Mouse (Mus musculus) left cerebral cortex, adult 9 months (tissue): ENCODE data around the gene Btnl2.
"Not testable (repeated sequence)": the region's sequence is repeated elsewhere in the genome, so short reads cannot be mapped to it uniquely, and the experiment has no call there.

Experiments
- DNase-seq, 2 experiments: peaks; one replicate each; pipeline ENCODE4 v3.0.0; 2022; ENCODE audit warnings: low spot score in 2 of 2

Gene Btnl2

DNA sequence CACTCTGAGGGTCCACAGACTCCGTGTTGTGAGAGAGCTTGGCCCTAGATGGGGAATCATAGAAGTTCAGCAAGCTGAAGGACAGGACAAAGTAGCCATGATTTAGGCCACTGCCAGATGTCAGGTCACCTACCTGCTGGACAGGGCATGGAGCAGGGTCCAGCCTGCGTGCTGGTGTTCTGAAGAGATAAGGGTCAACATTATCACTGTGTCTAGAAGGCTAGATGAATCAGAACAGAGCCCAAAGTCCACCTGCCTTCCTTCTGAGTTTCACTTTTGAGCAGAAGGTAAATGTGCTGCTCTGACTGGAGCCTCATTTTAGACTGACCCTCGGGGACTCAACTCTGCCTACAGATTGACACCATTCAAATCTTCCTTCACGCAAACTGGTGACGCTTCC lies at the start of gene Btnl2:
Btnl2 (plus strand) TSS at position 284 of the 400 bp plus-strand sequence.
- no peak for DNase-seq

DNA sequence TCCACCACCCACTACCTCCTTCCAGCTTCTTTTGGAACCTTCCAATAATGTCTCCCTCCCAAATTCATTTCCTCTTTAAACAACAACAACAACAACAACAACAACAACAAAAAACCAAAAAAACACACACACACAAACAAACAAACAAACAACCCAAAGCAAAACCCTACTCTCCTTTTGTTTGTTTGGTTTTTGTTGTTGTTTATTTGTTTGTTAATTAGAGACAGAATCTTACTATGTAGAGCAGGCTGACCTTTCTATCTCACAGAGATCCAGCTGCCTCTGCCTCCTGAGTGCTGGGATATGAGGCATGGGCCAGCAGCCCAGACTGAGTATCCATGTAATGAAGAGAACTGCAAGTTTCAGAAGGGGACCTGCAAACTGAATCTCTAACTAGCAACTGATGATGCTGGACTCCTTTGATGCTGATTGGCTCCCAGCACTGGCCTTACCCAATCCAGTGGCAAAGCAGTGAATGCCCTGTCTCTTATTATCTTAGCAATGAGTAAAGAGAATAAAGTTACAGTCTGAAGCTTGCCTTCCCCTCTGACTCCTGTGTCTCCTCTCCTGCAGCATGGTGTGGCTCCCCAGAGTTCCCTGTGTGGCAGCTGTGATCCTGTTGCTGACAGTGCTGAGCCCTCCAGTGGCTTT lies 49.1 kb upstream of the Btnl2 start, which contains the start of gene H2-Eb1:
H2-Eb1 (plus strand) TSS at position 488 of the 651 bp plus-strand sequence.
- peak; percentile 73 to 96 for DNase-seq

DNA sequence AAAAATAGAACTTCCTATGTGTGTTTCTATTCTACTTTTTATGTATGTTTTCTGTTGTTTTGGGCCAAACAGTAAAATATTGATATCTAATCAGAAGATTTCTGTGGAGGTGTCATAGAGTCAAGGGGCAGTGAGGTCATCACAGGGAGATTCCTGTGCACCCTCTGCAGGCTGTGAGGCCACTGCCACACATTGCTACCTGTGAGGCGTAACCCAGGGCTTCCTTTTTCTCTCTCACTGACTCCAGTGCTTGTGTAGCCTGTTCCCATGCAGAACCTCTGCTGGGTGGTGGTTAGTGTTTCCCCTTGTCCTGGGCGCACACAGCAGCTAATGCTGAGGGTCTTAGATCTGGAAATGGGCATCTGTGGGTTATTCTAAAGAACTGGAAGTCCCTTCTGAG lies 48.2 kb upstream of the Btnl2 start:
- no peak for DNase-seq

DNA sequence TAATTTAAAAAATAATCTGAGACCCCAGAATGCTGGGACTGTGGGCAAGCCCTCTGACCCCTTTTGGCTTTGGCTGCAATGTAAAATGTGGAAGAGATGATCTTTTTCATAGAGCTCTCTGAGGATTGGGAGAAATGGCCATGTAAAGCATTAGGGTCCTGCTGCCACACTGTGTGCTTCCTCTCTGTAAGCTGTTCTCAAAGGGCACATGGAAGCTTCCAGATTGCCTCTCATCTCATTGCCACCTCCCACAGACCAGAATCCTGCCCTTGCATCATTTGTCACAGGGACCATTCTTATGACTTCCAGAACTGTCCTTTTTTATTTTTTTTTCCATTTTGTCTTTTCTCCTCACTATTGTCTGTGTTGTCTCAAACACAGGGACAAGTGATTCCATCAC lies 47.4 kb upstream of the Btnl2 start:
- no peak for DNase-seq

DNA sequence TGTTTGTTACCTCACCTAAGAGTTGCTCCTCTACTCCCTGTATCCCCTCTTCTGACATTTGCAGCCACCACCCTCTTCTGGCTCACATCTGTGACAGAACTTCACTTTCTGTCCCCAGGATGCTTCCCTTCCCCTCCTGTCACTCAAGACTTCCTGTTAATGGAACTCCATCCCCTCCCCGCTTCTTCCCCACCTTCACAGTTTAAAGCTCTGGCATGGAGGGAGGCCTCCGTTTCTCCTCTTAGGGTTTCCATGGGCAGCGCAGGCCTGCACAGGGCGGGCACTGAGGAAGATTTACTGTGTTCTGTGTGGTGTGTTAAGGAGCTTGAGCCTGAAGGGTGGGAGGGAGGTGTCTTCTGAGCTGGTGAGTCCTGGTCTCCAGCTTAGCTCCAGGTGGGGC lies 46.5 kb upstream of the Btnl2 start:
- no peak for DNase-seq

DNA sequence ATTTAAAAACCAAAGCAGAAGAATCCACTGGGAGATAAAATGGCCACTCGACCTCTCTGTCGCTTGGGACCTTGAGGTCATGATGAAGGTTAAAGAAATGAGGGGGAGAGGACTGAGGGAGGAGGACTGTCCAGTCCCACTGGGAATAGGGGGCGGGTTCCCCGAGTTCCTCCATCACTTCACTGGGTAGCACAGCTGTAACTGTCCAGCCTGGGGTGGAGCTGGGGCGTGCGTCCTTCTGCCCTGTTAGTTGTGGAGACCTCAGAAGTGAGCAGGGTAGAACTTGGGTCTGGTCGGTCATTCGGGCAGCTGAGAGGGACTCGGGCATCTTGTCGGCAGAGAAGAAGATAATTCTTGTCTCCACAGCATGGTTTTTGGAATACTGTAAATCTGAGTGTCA lies 45.4 kb upstream of the Btnl2 start:
- no peak for DNase-seq

DNA sequence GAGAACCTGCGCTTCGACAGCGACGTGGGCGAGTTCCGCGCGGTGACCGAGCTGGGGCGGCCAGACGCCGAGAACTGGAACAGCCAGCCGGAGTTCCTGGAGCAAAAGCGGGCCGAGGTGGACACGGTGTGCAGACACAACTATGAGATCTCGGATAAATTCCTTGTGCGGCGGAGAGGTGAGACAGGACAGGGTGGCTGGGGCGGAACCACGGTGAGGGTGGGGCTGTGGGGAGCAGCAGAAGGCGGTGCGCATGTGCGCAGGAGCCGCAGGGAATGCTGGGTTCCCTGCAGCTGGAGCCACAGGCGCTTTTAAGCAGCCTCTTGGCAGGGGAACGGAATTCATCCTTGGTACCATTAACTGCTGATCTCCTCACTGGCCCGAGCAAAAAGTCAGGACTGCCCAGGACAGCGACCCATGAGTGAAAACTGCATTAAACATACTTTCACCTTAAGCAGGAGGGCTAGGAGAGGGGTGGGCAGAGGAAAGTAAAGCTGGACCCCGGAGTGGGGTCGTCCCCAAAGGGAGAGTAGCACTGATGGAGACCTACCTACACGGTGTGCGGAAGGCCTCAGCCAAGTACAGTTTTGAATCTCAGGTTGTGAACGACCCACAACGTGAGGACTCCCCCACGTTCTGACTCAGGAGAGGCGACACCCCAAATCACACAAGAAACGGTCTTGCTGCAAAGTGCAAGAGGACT lies 44.8 kb upstream of the Btnl2 start:
- peak in 1 of 2 experiments; percentile 64 for DNase-seq

DNA sequence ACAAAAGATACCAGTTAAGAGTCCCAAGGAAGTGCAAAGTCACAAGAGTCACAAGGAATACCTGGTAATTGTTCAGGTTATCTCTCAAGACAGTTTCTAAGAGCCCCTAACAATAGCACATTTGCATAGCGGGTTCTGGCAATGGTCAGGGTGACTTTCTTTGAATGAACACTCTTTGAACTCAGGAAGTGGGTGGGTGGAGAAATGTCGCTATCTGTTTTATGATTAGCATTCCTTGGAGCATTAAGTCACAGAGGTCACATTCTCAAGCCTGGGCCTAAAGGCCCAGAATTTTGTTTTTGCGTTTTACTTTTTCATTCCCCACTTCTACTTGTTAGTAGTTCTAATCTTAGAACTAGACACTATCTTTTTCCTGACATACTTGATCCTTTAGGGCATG lies 44.1 kb upstream of the Btnl2 start:
- DNase-seq: not testable (repeated sequence)

DNA sequence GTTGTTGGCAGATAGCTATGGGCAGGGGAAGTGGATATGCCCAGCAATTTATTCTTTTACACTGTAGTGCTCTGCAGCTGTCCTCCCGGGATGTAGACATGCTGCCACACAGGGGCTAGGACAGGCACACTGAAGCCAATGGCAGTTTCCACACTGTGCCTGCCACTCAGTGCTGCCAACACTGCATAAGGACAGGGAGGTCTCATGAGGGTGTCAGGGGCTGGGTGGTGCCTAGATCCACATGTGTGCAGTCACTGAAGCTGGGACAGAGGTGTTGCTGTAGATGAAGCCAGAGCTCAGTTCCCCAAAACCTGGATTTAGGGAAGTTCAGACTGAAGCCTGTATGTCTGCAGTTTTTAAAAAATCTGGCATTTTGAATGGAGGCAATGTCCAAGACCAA lies 42.4 kb upstream of the Btnl2 start:
- no peak for DNase-seq

DNA sequence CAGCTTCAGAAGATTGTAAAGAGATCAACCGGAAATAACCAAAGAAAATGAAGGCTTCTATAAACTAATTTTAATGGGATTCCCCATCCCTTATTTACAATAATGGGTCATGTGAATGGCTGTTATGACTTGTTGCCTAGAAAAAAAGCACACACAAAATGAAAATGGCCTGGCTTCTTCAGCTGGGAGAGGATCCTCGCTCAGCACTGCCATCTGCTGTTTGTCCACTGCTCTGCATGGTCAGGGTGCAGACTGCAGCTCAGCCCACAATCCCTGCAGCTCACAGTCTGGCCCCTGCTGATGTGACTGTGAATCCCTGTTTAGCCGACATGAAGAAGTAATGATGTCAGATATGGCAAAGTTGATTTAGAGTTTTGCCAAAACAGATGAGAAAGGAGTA lies 41.2 kb upstream of the Btnl2 start:
- peak in 1 of 2 experiments; percentile 72 for DNase-seq

DNA sequence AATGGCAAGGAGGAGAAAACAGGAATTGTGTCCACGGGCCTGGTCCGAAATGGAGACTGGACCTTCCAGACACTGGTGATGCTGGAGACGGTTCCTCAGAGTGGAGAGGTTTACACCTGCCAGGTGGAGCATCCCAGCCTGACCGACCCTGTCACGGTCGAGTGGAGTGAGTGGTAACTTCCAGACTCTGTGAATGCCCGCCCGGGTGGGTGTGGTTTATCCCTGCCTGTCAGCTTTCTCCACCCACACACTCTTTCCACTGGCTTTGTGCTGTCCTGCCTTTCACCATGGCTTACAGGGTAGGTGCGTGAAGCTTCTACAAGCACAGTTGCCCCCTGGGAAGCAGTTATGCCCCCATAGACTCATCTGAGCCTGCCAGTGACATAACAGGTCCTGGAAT lies 40.3 kb upstream of the Btnl2 start:
- DNase-seq: no peak

DNA sequence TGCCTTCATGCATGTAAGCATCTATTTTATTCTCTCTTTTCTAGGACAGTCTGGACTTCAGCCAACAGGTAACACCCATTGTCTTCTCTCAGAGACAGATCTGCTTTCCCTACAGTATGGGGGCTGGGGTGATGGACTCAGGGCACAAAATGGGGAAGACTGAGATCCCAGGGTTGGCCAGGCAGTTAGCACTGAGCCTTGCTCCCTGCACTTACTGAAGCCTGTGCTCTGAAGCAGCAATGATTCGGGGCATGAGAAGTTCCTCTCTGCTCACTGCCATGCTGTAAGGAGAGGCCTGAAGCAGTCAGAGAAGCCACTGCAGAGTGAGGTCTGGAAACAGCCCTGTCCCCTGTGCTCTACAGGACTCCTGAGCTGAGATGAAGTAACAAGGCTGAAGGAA lies 39.1 kb upstream of the Btnl2 start:
- no peak for DNase-seq

DNA sequence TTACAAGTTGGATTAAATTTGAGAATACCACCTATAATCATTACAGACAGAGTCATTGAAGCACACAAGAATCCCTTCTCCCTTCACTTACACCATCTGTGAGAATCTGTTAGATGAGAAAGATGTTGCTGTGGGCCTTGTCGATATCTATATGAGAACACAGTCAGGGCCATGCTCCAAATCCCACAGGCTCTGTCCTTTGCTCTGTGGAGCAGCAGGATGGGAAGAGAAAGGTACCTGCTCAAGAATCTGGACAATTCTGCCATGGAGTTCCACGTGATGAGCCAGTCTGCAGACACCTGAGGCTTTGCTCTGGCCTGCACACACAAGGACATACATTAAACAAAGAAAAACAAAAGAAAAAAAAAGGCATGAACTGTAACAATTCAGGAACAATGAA lies 37.9 kb upstream of the Btnl2 start:
- DNase-seq: no peak

DNA sequence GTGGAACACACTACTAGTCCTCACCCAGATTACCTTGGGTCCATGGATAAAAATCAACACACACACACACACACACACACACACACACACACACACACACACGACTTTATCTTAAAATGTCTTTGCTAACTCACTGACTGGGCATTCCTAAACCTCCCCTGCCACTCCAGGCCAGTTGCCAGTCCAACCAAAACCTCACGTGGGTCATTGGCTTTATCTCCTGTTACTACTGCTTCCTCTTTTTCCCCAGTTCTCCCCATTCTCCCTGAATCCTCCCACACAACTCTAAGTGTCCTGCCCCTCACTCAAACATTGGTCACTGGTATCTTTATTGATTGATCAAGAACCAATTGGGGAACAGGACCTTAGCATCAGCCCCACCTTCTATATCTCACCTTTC lies 37.3 kb upstream of the Btnl2 start:
- no peak for DNase-seq

DNA sequence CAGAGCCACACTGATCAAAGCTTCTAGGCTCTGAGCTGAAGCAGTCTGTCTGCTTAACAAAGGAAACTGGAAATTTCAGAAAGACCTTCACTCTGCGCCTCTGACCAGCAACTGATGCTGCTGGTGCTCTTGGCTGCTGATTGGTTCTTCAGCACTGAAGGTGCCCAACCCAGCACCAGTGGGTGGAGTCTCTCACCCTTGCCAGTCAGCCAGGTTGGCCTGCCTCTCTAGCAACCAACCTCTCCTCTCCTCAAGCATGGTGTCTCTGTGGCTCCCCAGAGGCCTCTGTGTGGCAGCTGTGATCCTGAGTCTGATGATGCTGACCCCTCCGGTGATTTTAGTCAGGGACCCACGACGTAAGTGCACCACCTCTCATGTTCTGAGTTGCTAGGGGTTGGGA lies 29.2 kb upstream of the Btnl2 start, which contains the start of gene H2-Eb2:
H2-Eb2 (plus strand) TSS at position 230 of the 400 bp plus-strand sequence.
- no peak for DNase-seq

DNA sequence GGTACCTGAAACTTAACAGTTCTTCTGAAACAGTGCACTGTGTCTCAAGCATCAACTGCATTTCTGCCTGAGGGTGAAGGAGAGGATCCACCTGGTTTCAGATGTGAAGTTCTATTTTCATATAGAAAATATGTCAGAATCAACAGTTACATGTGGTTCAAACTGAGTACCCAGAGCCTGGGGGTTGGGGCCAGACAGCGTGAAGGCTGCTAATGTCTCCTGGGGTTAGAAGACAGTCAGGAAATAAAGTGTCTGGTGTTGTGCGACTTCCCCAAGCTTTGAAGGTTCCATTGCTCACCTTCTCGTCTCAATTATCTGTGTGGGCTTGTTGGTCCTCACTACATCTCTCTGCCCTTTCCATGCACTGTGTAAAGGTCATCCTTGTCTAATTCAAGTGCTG lies 28.2 kb upstream of the Btnl2 start:
- no peak for DNase-seq

DNA sequence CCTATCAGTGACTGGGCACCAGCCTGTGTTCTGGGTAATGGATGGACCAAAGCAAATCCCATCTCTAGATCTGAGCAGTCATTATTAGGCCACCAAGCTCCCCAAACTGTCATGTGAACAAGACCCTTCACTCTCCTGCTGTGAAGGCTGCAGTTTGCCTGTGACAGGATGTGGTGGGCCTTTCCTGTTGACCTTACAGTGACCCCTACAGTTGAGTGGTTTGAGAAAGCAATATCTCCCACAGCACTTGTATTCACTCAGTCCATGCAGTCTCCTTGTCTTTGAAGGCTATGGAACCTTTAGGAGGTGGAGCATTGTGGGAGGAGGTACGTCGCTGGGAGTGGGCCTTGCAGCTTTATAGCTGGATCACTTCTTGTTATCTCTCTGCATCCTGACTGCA lies 24.8 kb upstream of the Btnl2 start:
- no peak for DNase-seq

DNA sequence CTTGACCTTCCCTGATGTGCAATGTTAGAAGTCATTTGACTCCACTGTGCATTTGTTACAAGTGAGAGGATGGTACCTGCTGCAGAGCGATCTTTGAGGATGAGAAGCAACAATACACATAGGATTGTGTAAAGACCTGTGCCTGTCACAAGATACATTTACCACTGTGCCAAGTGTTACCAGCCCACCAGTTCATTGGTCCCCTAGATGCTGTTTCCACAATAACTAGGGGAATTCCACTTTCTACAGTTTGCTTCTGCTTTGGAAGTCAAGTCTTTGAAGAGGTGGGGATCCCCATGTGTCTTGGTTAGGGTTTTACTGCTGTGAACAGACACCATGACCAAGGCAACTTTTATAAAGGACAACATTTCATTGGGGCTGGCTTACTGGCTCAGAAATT lies 23.4 kb upstream of the Btnl2 start:
- DNase-seq: no peak

DNA sequence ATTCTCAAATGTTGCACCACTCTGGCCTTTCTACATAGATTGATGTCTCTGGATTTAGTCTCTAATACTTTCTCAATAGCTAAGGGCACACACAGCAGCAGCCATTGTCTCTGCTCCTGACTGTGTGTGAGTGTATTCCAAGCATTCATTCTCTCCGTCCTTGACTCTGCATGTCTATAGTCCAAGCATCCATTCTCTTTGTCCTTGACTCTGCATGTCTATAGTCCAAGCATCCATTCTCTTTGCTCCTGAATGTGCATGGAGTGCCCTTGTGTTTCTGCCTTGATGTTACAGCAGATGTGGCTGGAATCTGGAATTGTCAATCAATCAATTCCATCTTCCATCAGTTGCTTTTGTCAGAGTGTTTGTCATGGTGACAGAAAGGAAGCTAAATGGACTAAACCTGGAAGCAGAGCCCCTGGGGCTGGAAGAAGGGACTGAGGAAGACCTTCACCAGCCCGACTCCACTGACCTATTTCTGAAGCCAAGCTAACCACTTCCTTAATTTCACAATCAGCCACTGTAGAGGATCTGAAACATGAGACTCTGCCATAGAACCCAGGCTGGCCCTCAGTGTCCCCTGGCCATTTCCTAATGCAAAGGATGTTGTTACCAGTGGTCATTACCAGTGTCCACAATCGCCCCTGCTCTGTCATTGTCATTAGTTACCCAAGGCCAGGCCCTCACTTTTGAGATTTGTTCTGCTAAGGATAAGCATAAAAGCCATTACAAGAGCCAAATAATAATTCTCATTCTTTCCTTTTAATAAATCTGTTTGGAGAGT lies 13.8 kb upstream of the Btnl2 start:
- DNase-seq: no peak

DNA sequence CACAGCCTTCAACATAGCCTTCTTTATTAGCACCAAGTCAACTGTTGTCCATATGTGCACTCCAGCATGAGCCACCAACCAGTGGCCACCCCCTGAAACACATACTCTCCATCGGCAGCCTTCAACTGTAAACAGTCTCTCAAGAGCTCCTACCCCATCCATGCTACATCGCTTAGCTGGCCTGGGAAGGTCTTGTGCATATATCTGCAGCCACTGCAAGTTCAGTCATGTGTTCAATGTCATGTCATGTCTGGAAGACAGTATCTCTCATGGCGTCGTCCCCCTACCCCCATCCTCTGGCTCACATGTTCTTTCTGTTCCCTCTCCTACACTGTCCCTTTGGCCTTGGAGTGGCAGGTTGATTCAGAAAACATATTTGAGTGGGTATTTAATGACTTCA lies 9.7 kb upstream of the Btnl2 start:
- no peak for DNase-seq

DNA sequence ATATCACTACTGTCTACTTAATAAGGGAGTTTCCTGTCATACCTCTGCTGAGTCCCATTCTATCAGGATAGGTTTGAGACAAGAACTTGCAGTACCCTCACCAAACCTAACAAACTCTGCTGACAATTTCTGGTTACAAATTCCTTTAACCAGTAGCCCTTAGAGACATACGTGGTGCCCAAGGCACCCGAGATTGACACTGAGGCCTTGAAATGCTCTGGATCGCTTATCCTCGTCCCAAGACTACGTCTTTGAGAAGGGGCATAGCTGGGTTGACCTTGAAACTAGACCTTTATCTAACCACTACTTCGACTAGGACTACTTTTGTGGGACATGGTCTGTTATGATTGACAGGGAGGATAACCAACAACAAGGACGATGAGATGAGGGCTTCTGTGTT lies 9.1 kb upstream of the Btnl2 start:
- DNase-seq: no peak

DNA sequence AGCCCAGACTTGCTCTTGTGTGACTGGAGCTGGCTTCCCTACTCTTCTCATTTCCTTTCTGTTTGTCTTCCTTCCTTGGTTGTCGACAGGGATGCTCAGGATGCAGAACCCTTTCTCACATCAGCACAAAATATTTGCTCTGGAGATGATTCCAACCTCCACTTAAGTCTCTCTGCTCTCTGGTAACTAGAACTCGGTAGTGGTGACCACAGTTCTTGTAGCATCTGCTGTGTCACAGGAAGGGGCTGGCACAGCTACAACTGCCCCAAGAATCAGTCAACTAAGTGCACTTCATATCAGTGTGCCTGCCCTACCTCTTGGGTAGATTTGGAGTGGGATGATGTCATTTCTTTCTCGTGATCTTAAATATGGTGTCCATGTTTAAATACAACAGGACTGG lies 8.6 kb upstream of the Btnl2 start:
- no peak for DNase-seq
